Mouse (Mus musculus): ENCODE results near the gene Triobp.

Triobp gene

DNA sequence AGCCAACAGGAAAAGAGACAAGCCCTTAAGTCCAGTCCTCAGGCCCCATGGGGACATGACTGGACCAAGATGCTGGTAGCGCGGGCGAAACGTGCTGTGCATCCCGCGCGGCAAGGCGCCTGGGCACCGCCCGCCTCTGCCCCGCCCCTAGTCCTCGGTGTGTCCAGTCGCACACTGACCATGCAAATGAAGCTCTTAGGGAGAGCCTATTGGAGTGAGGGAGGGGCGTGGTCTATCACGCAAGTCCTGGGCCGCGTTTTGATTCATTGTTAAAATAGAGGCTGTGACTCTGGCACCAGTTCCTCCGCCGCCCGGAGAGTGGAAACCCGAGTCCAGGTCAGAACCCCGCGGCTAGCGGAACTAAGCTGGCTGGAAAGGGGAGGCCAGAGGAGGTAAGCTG lies at the start of gene Triobp:
Gene Triobp, plus strand, starts transcription at position 68 of the 400 bp plus-strand sequence.
- DNase-seq: no peak

DNA sequence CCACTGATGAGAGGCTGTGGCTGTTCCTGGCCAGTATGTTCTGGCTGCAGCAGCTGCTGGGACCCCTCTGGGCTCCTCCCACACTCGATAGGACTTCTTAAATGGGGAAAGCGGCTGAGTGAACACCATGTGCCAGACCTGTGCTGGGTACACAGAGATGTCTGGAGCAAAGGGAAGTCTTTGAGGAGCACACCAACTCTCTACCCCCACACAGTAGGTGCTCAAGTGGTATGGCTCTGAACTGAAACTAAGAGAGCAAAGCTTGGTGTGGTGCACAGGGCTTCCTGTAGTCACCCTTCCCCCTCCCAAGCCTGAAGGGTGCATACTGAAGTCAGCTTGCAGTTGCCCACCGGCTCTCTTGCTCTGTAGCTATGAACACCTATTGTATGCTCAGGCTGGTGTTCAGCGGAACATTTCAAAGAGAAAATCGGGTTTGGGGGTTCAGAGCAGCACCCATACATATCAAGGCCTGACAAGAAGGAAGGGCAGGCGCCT lies 49.0 kb upstream of the Triobp start:
- peak; percentile 74 for DNase-seq

DNA sequence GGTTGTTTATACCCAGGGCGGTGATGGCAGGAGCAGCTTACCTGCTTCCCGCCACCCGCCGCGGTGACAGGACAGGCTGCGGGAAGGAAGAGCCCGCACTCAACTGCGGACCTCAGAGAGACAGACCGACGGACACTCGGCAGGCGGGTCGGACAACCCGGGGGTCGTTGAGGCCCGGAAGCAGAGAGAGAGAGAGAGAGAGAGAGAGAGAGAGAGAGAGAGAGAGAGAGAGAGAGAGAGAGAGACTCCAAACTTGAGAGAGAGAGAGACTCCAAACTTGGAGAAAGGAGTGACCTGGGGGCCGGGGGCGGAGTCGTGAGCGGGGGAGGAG lies 48.1 kb upstream of the Triobp start, which contains the start of gene Gm49510:
Gene Gm49510, plus strand, starts transcription at position 259 of the 331 bp plus-strand sequence.
- no peak for DNase-seq

DNA sequence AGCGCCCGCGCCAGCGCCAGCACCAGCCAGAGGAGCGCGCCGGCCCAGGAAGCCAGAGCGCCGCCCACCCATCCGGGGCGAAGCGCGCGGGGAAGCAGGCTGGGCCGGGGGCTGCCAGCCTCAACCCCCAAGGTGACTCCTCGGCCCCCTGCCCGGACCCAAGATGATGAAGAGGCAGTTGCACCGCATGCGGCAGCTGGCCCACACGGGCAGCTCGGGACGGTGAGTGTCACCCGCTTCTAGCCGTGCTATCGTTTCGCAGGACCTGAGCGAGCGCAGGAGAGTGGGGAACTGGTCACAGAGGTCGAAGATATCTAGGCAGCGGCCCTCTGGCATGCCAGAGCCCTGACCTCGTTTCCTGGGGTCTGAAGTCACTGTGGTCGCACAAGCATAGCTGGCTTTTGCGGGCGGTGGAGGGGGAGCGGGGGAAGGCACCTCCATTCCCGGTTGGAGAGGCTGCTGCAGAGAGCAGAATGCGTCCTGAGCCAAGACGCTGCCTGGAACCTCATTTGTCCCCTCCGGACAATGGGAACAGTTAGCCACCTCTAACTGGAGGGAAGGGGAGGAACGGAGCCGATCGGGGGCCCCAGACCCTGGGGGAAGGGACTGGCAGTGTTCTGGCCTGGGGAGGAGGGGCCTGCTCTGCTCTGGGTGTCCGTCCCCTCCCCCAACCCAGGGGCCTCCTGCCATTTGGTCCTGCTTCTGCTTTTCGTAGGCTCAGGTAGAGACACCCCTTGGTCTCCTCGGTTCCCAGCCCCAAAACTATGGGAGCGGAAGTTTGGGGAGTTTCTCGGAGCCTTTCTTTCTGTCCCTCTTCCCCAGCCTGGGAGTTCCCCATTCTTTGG lies 47.6 kb upstream of the Triobp start, which contains the start of gene Sh3bp1:
Gene Sh3bp1, plus strand, starts transcription at position 29 of the 845 bp plus-strand sequence.
- peak; percentile 84 for DNase-seq

- DNase-seq: no peak
These were observed 46.7 kb upstream of the Triobp start for GRCm38 (mm10) chr15:78900585-78901421.

- no peak for DNase-seq
These were observed 46.1 kb upstream of the Triobp start for GRCm38 (mm10) chr15:78901422-78901789.

- DNase-seq: peak; percentile 83
These were observed 44.3 kb upstream of the Triobp start for GRCm38 (mm10) chr15:78903243-78903642.

GRCm38 (mm10) chr15:78908399-78908798 lies 39.1 kb upstream of the Triobp start:
- no peak for DNase-seq

GRCm38 (mm10) chr15:78908982-78909381 lies 38.5 kb upstream of the Triobp start:
- no peak for DNase-seq

GRCm38 (mm10) chr15:78912040-78912439 lies 35.5 kb upstream of the Triobp start:
- DNase-seq: peak; percentile 53

DNA sequence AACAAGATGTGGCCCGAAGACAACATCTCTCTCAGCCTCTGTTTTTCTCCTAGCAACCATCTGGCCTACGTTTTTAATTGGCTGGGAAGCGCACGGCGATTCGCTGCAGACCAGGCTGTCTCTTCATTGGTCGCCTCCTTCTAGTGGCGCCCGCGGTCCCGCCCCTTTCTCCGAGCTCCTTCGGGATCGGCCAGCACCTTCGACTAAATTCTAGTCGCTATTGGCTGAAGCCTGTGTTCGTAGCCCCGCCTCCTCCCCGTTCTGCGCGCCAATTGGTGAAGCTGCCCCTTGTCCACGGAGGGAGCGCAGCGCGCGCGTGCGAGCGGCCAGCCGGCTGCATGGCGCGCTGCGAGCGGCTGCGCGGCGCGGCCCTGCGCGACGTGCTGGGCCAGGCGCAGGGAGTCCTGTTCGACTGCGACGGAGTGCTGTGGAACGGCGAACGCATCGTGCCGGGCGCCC lies 33.9 kb upstream of the Triobp start, which contains the start of gene Pdxp:
Gene Pdxp, plus strand, starts transcription at position 288 of the 459 bp plus-strand sequence.
- DNase-seq: peak; percentile 97

- no peak for DNase-seq
These were observed 33.3 kb upstream of the Triobp start for GRCm38 (mm10) chr15:78914091-78914822.

- DNase-seq: no peak
These were observed 32.5 kb upstream of the Triobp start for GRCm38 (mm10) chr15:78914823-78915659.

GRCm38 (mm10) chr15:78915660-78916017 lies 31.9 kb upstream of the Triobp start:
- peak; percentile 77 for DNase-seq

- DNase-seq: no peak
These were observed 31.3 kb upstream of the Triobp start for GRCm38 (mm10) chr15:78916052-78916826.

DNA sequence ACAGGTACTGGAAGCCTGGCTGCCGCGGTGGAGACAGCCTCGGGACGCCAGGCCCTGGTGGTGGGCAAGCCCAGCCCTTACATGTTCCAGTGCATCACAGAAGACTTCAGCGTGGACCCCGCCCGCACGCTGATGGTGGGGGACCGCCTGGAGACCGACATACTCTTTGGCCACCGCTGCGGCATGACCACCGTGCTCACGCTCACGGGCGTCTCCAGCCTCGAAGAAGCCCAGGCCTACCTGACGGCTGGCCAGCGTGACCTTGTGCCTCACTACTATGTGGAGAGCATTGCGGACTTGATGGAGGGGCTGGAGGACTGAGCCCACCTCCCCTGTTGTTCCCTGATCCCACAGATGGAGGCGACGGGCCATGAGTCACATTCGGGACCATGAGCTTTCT lies 29.4 kb upstream of the Triobp start:
- DNase-seq: no peak

- no peak for DNase-seq
These were observed 27.6 kb upstream of the Triobp start for GRCm38 (mm10) chr15:78919914-78920313.

DNA sequence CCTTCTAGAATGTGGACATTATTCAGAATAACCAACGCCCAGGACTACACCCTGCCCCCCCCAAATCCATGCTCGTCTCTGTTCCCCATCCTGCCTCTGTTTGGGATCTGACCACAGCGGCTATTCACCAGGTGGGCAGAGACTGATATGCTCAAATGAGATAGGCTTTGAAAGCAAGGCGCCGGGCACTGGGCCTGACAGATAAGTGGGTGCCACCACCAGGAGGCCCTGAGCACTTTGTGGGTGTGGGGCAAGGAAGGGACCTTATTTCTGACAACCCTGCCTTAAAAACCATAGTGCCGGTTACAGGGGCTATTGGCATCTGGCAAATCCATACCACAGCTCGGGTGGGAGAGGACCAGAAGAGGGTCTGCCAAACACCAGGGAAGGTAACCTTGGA lies 24.8 kb upstream of the Triobp start:
- DNase-seq: peak; percentile 39

DNA sequence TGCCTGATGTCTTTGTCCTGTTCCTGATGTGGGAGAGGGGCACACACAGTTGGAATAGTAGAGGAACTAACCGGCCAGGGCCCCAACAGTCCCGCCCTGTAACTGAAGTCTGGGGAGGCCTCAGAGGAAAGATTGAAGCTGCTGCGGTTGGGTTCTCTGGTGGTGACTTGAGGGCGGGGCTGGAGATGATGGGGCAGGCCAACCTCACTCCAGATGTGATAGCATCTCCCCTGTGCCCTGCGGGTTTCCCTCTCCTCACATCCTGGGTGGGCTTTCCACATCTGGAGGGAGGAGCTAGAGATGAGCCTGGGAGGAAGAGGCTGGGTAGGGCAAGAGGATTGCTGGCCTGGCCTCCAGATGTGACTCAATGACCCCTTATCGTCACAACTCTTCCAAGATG lies 23.9 kb upstream of the Triobp start:
- DNase-seq: peak; percentile 79

- DNase-seq: no peak
These were observed 22.4 kb upstream of the Triobp start for GRCm38 (mm10) chr15:78925129-78925528.

Data from thymus, postnatal 25 days (tissue).